Mouse (Mus musculus) liver, embryonic 13.5 days (tissue): ENCODE data around the gene Gm49405. TPM values are rescaled to one million over a fixed set of nuclear protein-coding genes. Genes with fewer than 3 reads are reported as not detected.
"Not testable (repeated sequence)": the region's sequence is repeated elsewhere in the genome, so short reads cannot be mapped to it uniquely, and the experiment has no call there.

Experiments
- ATAC-seq: fragments of 200-750 bp; cut with Nextera tagmentation; 2 replicates; pipeline ENCODE4 v1.8.0; 2017; ENCODE audit warnings: low read depth, mild to moderate bottlenecking, moderate number of reproducible peaks, moderate library complexity
- DNase-seq: peaks from one replicate; pipeline ENCODE4 v3.0.0; 2022
- H3K27ac ChIP-seq: fragments of 300-500 bp; sonication (generic); 2 replicates; pipeline ENCODE4 v1.5.1; 2015; ENCODE audit warnings: moderate library complexity, mild to moderate bottlenecking, inconsistent platforms
- H3K27me3 ChIP-seq: fragments of 300-500 bp; sonication (generic); 2 replicates; pipeline ENCODE4 v1.6.1; 2015; ENCODE audit warnings: mild to moderate bottlenecking, inconsistent platforms
- H3K36me3 ChIP-seq: fragments of 300-500 bp; sonication (generic); 2 replicates; pipeline ENCODE4 v1.6.1; 2015; ENCODE audit warnings: mild to moderate bottlenecking, inconsistent platforms
- H3K4me1 ChIP-seq: fragments of 300-500 bp; sonication (generic); replicated peaks from 2 replicates; pipeline ENCODE4 v1.6.1; 2015; ENCODE audit warnings: inconsistent platforms
- H3K4me2 ChIP-seq: fragments of 300-500 bp; sonication (generic); 2 replicates; pipeline ENCODE4 v1.6.1; 2015; ENCODE audit warnings: inconsistent platforms, mild to moderate bottlenecking, moderate library complexity
- H3K4me3 ChIP-seq: fragments of 300-500 bp; sonication (generic); replicated peaks from 2 replicates; pipeline ENCODE4 v1.5.1; 2015; ENCODE audit warnings: mild to moderate bottlenecking, inconsistent platforms
- H3K9ac ChIP-seq: fragments of 300-500 bp; sonication (generic); 2 replicates; pipeline ENCODE4 v1.6.1; 2015; ENCODE audit warnings: mild to moderate bottlenecking, inconsistent platforms
- H3K9me3 ChIP-seq: fragments of 300-500 bp; sonication (generic); replicated peaks from 2 replicates; pipeline ENCODE4 v1.6.1; 2016; ENCODE audit warnings: inconsistent platforms
- WGBS: fragments of 180-500 bp; shearing (Covaris S2); methylation state at CpG from one replicate; pipeline ENCODE4 v1.1.7; 2015; ENCODE audit not compliant: insufficient replicate concordance; 5-methylcytosine and 5-hydroxymethylcytosine counted together
- polyA plus RNA-seq: library from polyadenylated mRNA; unstranded; fragments of >200 nt; fragmentation: Nextera tagmentation; extraction: Ambion mirVana; gene quantifications from 2 replicates; pipeline ENCODE4 v1.2.1, GENCODE M21; 2015

Gm49405 gene
- polyA plus RNA-seq, 1 experiment from 2014 or later = 0.55 TPM

- DNase-seq (no peak), ATAC-seq (no peak)
- H3K9me3 ChIP-seq = no peaks in the 10 kb centered on the region
- peaks cover 10% of the 10 kb centered on the region for H3K4me1 ChIP-seq
- no peak overlapping the region for H3K4me2 ChIP-seq
- 58% methylated on average over 4 of the region's 4 CpGs for WGBS
- 0 out of 2 replicates have a peak, but pooled peaks cover 3% of the 10 kb centered on the region for H3K27me3 ChIP-seq
- H3K4me3 ChIP-seq = no peak overlapping the region
- H3K36me3 ChIP-seq = no peaks in the 10 kb centered on the region
- H3K9ac ChIP-seq = no peak overlapping the region
- no peak overlapping the region for H3K27ac ChIP-seq
Observed at GRCm38 (mm10) chr19:3964030-3964429, 36.4 kb upstream of the Gm49405 start.

- WGBS = 64% methylated on average over 11 of the region's 11 CpGs
- Histone ChIP-seq H3K9ac (no peak overlapping the region), H3K27me3 (0 out of 2 replicates have a peak, but pooled peaks cover 3% of the 10 kb centered on the region), H3K36me3 (no peaks in the 10 kb centered on the region), H3K4me2 (no peak overlapping the region), H3K27ac (no peak overlapping the region), H3K4me1 (peaks cover 12% of the 10 kb centered on the region), H3K9me3 (no peaks in the 10 kb centered on the region), H3K4me3 (no peak overlapping the region)
- no peak for DNase-seq
- ATAC-seq = no peak
Observed at GRCm38 (mm10) chr19:3966330-3967075, 33.9 kb upstream of the Gm49405 start.

- H3K9me3 ChIP-seq = no peaks in the 10 kb centered on the region
- H3K27me3 ChIP-seq = 0 out of 2 replicates have a peak, but pooled peaks cover 3% of the 10 kb centered on the region
- no peak overlapping the region for H3K4me3 ChIP-seq
- no peak overlapping the region for H3K9ac ChIP-seq
- WGBS = 33% methylated on average over 3 of the region's 3 CpGs
- DNase-seq (no peak), ATAC-seq (no peak)
- no peak overlapping the region for H3K4me2 ChIP-seq
- H3K27ac ChIP-seq = no peak overlapping the region
- peaks cover 19% of the 10 kb centered on the region for H3K4me1 ChIP-seq
- no peaks in the 10 kb centered on the region for H3K36me3 ChIP-seq
Observed at GRCm38 (mm10) chr19:3967258-3967657, 33.2 kb upstream of the Gm49405 start.

- H3K36me3 ChIP-seq = no peaks in the 10 kb centered on the region
- H3K4me2 ChIP-seq = 0 out of 2 replicates have a peak within 1 kb of the TSS, but pooled peaks have one; percentile 10
- 0 out of 2 replicates have a peak, but pooled peaks cover 8% of the 10 kb centered on the region for H3K27me3 ChIP-seq
- 37% methylated on average over 9 of the region's 9 CpGs for WGBS
- no peak within 1 kb of the TSS for H3K4me3 ChIP-seq
- peaks cover 26% of the 10 kb centered on the region for H3K4me1 ChIP-seq
- peak within 1 kb of the TSS; percentile 2; the same call in 1 of the 2 replicates for H3K27ac ChIP-seq
- peak; percentile 87 for ATAC-seq
- DNase-seq = peak; percentile 63
- H3K9ac ChIP-seq = peak within 1 kb of the TSS; percentile 36; the same call in 1 of the 2 replicates
- no peaks in the 10 kb centered on the region for H3K9me3 ChIP-seq
Observed at GRCm38 (mm10) chr19:3972229-3972628, 28.2 kb upstream of the Gm49405 start, which contains the start of gene Aldh3b2. Gene Aldh3b2, plus strand, starts transcription at chr19:3972328.

- not testable (repeated sequence) for H3K4me3 ChIP-seq, H3K27ac ChIP-seq, H3K27me3 ChIP-seq, ATAC-seq, DNase-seq, H3K9ac ChIP-seq, H3K36me3 ChIP-seq, H3K4me2 ChIP-seq, H3K9me3 ChIP-seq
- peaks cover 22% of the 10 kb centered on the region for H3K4me1 ChIP-seq
- 81% methylated on average over 6 of the region's 6 CpGs for WGBS
Observed at GRCm38 (mm10) chr19:3974608-3975007, 25.8 kb upstream of the Gm49405 start.

- Histone ChIP-seq H3K4me2 (no peak overlapping the region), H3K9me3 (no peaks in the 10 kb centered on the region), H3K4me1 (peaks cover 22% of the 10 kb centered on the region), H3K36me3 (no peaks in the 10 kb centered on the region), H3K27ac (no peak overlapping the region), H3K27me3 (0 out of 2 replicates have a peak, but pooled peaks cover 4% of the 10 kb centered on the region), H3K4me3 (no peak overlapping the region), H3K9ac (no peak overlapping the region)
- 47% methylated on average over 2 of the region's 2 CpGs for WGBS
- no peak for DNase-seq
- no peak for ATAC-seq
Observed at GRCm38 (mm10) chr19:3975866-3976265, 24.6 kb upstream of the Gm49405 start.

GRCm38 (mm10) chr19:3980309-3980708, 20.1 kb upstream of the Gm49405 start:
- DNase-seq (peak; percentile 63), ATAC-seq (peak; percentile 52)
- Histone ChIP-seq H3K4me2 (no peak overlapping the region), H3K9ac (no peak overlapping the region), H3K9me3 (no peaks in the 10 kb centered on the region), H3K27me3 (no peaks in the 10 kb centered on the region), H3K27ac (no peak overlapping the region), H3K4me1 (peaks cover 7% of the 10 kb centered on the region), H3K36me3 (no peaks in the 10 kb centered on the region), H3K4me3 (no peak overlapping the region)
- 16% methylated on average over 4 of the region's 4 CpGs for WGBS

GRCm38 (mm10) chr19:3980917-3981316, 19.5 kb upstream of the Gm49405 start:
- H3K27ac ChIP-seq = no peak overlapping the region
- DNase-seq (no peak), ATAC-seq (no peak)
- H3K4me2 ChIP-seq = no peak overlapping the region
- H3K27me3 ChIP-seq = no peaks in the 10 kb centered on the region
- H3K36me3 ChIP-seq = no peaks in the 10 kb centered on the region
- no peak overlapping the region for H3K4me3 ChIP-seq
- no peaks in the 10 kb centered on the region for H3K9me3 ChIP-seq
- whole genome bisulfite sequencing = 65% methylated on average over 9 of the region's 9 CpGs
- H3K9ac ChIP-seq = no peak overlapping the region
- peaks cover 13% of the 10 kb centered on the region for H3K4me1 ChIP-seq

- Histone ChIP-seq H3K4me3 (no peak overlapping the region), H3K9ac (no peak overlapping the region), H3K27ac (no peak overlapping the region), H3K27me3 (no peaks in the 10 kb centered on the region), H3K36me3 (peaks cover 2% of the 10 kb centered on the region; the same call in 1 of the 2 replicates), H3K4me1 (peaks cover 28% of the 10 kb centered on the region), H3K4me2 (no peak overlapping the region), H3K9me3 (no peaks in the 10 kb centered on the region)
- WGBS = 60% methylated on average over 9 of the region's 9 CpGs
- ATAC-seq = no peak
- DNase-seq = no peak
Observed at GRCm38 (mm10) chr19:3983527-3984200, 16.8 kb upstream of the Gm49405 start.

GRCm38 (mm10) chr19:3985261-3985681, 15.2 kb upstream of the Gm49405 start:
- Histone ChIP-seq H3K4me2 (no peak overlapping the region), H3K36me3 (peaks cover 4% of the 10 kb centered on the region; the same call in 1 of the 2 replicates), H3K9me3 (no peaks in the 10 kb centered on the region), H3K4me1 (peaks cover 28% of the 10 kb centered on the region), H3K27ac (peak overlapping the region; percentile 68), H3K27me3 (no peaks in the 10 kb centered on the region), H3K4me3 (no peak overlapping the region), H3K9ac (no peak overlapping the region)
- no peak for DNase-seq
- ATAC-seq = peak; percentile 35
- WGBS = 21% methylated on average over 8 of the region's 8 CpGs

GRCm38 (mm10) chr19:3986334-3986733, 14.1 kb upstream of the Gm49405 start, which contains the start of gene Acy3:
Gene Acy3, plus strand, starts transcription at chr19:3986570.
- Histone ChIP-seq H3K9me3 (no peaks in the 10 kb centered on the region), H3K36me3 (peaks cover 4% of the 10 kb centered on the region; the same call in 1 of the 2 replicates), H3K27ac (peak within 1 kb of the TSS; percentile 68), H3K4me3 (peak within 1 kb of the TSS; percentile 2; the same call in 1 of the 2 replicates), H3K4me1 (peaks cover 28% of the 10 kb centered on the region), H3K9ac (peak within 1 kb of the TSS; percentile 39), H3K27me3 (no peaks in the 10 kb centered on the region), H3K4me2 (peak within 1 kb of the TSS; percentile 43)
- DNase-seq (peak; percentile 48), ATAC-seq (peak; percentile 72)
- 13% methylated on average over 8 of the region's 8 CpGs for WGBS
